Mouse (Mus musculus): ENCODE data around the gene Gtf3c5. TPM values are rescaled to one million over a fixed set of nuclear protein-coding genes. Genes with fewer than 3 reads are reported as not detected.

Gene Gtf3c5
- polyA plus RNA-seq, 1 experiment from 2014 or later: 62.6 TPM

GRCm38 (mm10) chr2:28617498-28618486 is 34.2 kb upstream of the Gtf3c5 start:
- Histone ChIP-seq H3K9me3 (no peaks in the 10 kb centered on the region), H3K4me1 (peaks cover 32% of the 10 kb centered on the region), H3K27ac (0 out of 2 replicates have a peak overlapping the region, but pooled peaks have one; percentile 41), H3K27me3 (ENCODE audit: poor library complexity, severe bottlenecking) (peaks cover 42% of the 10 kb centered on the region), H3K4me3 (0 out of 2 replicates have a peak overlapping the region, but pooled peaks have one; percentile 1), H3K36me3 (replicated peaks) (no peaks in the 10 kb centered on the region)
- DNase-seq (ENCODE audit: extremely low spot score, low spot score): no peak
- 76% methylated on average over 8 of the region's 8 CpGs for WGBS

DNA sequence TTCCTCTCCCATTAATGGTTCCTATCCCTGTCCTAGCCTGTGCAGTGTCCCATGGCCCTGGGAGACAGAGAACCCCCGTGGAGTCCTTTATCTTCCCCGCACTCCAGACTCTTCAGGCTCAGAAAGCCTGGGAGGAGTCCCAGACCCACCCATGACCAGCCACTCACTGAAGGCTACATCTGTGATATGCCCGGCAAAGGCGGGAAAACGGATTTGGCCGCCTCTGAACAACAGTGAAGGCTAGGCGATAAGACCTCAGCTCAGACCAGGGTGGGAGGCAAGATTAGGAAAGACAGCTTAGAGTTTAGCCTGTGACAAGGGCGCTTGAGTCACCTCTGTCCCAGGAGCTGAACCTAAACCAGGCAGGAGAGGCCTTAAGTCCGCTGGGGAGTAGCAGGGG is 33.3 kb upstream of the Gtf3c5 start:
- no peak for DNase-seq (ENCODE audit: extremely low spot score, low spot score)
- WGBS: 80% methylated on average over 9 of the region's 9 CpGs
- no peaks in the 10 kb centered on the region for H3K36me3 ChIP-seq (replicated peaks)
- H3K4me1 ChIP-seq: peaks cover 27% of the 10 kb centered on the region
- H3K9me3 ChIP-seq: no peaks in the 10 kb centered on the region
- no peak overlapping the region for H3K4me3 ChIP-seq
- no peak overlapping the region for H3K27ac ChIP-seq
- H3K27me3 ChIP-seq (ENCODE audit: poor library complexity, severe bottlenecking): peaks cover 33% of the 10 kb centered on the region

DNA sequence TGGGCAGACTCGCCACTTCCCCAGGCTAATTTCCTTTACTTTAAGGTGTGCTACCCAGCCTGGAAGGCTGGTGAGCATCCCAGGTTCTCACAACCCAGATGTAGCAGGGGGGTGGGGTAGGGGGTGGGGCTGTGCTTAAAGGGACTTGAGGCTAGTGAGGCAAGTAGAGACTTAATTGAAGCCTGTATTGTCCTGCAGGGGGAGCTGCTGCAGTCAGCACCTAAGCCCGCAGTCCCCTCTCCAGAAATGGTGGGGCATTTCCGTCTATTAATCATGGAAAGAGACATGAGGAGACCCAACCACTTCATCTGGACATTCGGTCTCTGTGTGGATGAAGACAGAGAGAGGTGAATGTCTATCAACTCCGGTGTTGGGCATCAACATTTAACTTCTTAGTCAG is 32.8 kb upstream of the Gtf3c5 start:
- Histone ChIP-seq H3K4me3 (no peak overlapping the region), H3K27ac (no peak overlapping the region), H3K9me3 (no peaks in the 10 kb centered on the region), H3K4me1 (peaks cover 25% of the 10 kb centered on the region), H3K36me3 (replicated peaks) (no peaks in the 10 kb centered on the region), H3K27me3 (ENCODE audit: poor library complexity, severe bottlenecking) (peaks cover 28% of the 10 kb centered on the region)
- no peak for DNase-seq (ENCODE audit: extremely low spot score, low spot score)
- WGBS: 36% methylated on average over 5 of the region's 5 CpGs

- 93% methylated on average over 10 of the region's 10 CpGs for WGBS
- no peak overlapping the region for H3K27ac ChIP-seq
- H3K36me3 ChIP-seq (replicated peaks): no peaks in the 10 kb centered on the region
- peaks cover 28% of the 10 kb centered on the region for H3K4me1 ChIP-seq
- no peak for DNase-seq (ENCODE audit: extremely low spot score, low spot score)
- 0 out of 2 replicates have a peak, but pooled peaks cover under 1% of the 10 kb centered on the region for H3K27me3 ChIP-seq (ENCODE audit: poor library complexity, severe bottlenecking)
- H3K9me3 ChIP-seq: no peaks in the 10 kb centered on the region
- no peak overlapping the region for H3K4me3 ChIP-seq
Observed at GRCm38 (mm10) chr2:28613599-28613998, 30.0 kb upstream of the Gtf3c5 start.

- Histone ChIP-seq H3K27ac (no peak overlapping the region), H3K4me1 (peaks cover 21% of the 10 kb centered on the region), H3K27me3 (ENCODE audit: poor library complexity, severe bottlenecking) (no peaks in the 10 kb centered on the region), H3K4me3 (no peak overlapping the region), H3K36me3 (replicated peaks) (no peaks in the 10 kb centered on the region), H3K9me3 (no peaks in the 10 kb centered on the region)
- DNase-seq (ENCODE audit: extremely low spot score, low spot score): no peak
- 63% methylated on average over 10 of the region's 10 CpGs for WGBS
Observed at GRCm38 (mm10) chr2:28612436-28613063, 29.0 kb upstream of the Gtf3c5 start.

DNA sequence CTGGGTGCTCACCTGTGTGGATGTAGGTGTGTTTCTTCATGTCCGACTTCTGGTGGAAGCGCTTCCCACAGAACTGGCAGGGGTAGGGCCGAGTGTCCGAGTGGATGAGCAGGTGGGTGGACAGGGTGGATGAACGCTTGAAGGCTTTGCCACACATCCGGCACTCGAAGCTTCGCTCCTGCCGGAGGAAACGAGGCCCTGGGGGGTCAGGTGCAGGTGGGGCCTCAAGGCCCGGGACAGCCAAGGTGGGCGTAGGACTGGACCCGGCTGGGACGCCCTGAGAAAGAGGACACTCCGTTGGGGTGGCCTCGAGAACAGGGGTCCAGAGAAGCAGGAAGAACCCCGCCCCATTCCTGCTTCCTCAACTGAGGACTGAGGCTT is 27.8 kb upstream of the Gtf3c5 start:
- no peak overlapping the region for H3K4me3 ChIP-seq
- peaks cover 22% of the 10 kb centered on the region for H3K4me1 ChIP-seq
- no peak for DNase-seq (ENCODE audit: extremely low spot score, low spot score)
- no peaks in the 10 kb centered on the region for H3K27me3 ChIP-seq (ENCODE audit: poor library complexity, severe bottlenecking)
- no peaks in the 10 kb centered on the region for H3K36me3 ChIP-seq (replicated peaks)
- H3K27ac ChIP-seq: 0 out of 2 replicates have a peak overlapping the region, but pooled peaks have one; percentile 15
- no peaks in the 10 kb centered on the region for H3K9me3 ChIP-seq
- 89% methylated on average over 17 of the region's 17 CpGs for WGBS

GRCm38 (mm10) chr2:28610716-28611406 is 27.3 kb upstream of the Gtf3c5 start:
- Histone ChIP-seq H3K27me3 (ENCODE audit: poor library complexity, severe bottlenecking) (no peaks in the 10 kb centered on the region), H3K4me3 (no peak overlapping the region), H3K4me1 (peaks cover 21% of the 10 kb centered on the region), H3K36me3 (replicated peaks) (no peaks in the 10 kb centered on the region), H3K9me3 (no peaks in the 10 kb centered on the region), H3K27ac (0 out of 2 replicates have a peak overlapping the region, but pooled peaks have one; percentile 15)
- no peak for DNase-seq (ENCODE audit: extremely low spot score, low spot score)
- 74% methylated on average over 12 of the region's 12 CpGs for WGBS

DNA sequence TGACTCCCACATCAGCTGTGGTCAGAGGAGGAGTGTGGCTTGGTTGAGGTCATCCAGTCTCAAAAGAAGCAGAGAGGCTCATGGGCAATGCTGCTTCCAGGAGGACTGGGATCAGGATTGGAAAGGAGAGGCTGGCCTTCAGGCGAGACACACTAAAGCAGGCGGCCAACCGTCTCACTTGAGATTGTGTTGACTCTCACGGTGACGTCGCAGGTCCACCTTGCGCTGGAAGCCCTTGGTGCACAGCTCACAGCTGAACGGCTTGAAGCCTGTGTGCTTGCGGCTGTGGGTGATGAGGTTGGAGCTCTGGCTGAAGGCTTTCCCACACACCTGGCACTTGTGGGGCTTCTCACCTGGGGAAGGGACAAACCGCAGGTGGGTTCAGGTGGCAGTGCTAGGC is 26.3 kb upstream of the Gtf3c5 start:
- Histone ChIP-seq H3K9me3 (no peaks in the 10 kb centered on the region), H3K27ac (no peak overlapping the region), H3K36me3 (replicated peaks) (no peaks in the 10 kb centered on the region), H3K4me3 (no peak overlapping the region), H3K4me1 (peaks cover 21% of the 10 kb centered on the region), H3K27me3 (ENCODE audit: poor library complexity, severe bottlenecking) (no peaks in the 10 kb centered on the region)
- DNase-seq (ENCODE audit: extremely low spot score, low spot score): no peak
- 91% methylated on average over 10 of the region's 10 CpGs for WGBS

DNA sequence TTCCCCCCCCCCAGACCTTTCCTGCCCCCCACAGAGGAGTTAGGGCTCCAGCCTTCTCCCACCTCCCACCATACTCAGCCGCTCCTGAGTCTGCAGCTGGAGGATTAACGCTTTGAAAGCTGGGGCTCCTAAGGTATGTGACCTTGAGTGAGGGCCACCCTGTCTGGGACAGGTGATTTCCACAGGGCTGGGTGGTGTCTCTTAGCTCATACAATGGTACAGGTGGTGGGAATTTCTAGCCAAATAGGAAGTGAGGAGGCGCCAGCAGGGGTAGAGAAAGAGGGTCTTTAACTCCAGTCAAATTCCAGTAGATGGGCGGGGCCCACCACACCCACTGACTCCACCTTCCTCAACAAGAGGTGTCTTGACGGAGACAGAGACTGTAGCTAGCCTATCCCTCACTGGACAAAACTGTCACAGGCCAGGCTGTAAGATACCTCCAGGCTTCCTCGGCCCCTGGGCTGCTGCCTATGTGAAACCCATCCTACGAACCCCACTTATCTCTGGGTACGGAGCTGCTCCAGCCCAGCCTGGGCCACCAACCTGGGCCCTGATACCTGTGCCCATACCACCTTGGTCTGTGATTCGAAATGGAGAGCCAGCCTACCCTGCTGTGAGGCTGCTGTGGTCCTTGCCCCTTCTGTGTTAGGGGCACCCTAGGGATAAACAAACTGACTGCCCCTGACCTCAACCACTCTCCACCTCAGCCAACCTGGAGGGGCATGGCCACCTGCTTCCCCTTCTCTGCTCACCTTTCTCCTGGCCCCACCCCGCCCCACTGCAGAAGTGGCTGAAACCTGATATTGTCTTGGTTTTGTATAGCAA is 24.0 kb upstream of the Gtf3c5 start:
- H3K4me1 ChIP-seq: peaks cover 21% of the 10 kb centered on the region
- no peak overlapping the region for H3K27ac ChIP-seq
- H3K27me3 ChIP-seq (ENCODE audit: poor library complexity, severe bottlenecking): no peaks in the 10 kb centered on the region
- H3K4me3 ChIP-seq: no peak overlapping the region
- no peak for DNase-seq (ENCODE audit: extremely low spot score, low spot score)
- H3K9me3 ChIP-seq: no peaks in the 10 kb centered on the region
- WGBS: 52% methylated on average over 10 of the region's 10 CpGs
- no peaks in the 10 kb centered on the region for H3K36me3 ChIP-seq (replicated peaks)

GRCm38 (mm10) chr2:28606601-28607340 is 23.2 kb upstream of the Gtf3c5 start:
- H3K9me3 ChIP-seq: no peaks in the 10 kb centered on the region
- H3K4me3 ChIP-seq: no peak overlapping the region
- WGBS: 69% methylated on average over 8 of the region's 8 CpGs
- no peaks in the 10 kb centered on the region for H3K27me3 ChIP-seq (ENCODE audit: poor library complexity, severe bottlenecking)
- H3K36me3 ChIP-seq (replicated peaks): no peaks in the 10 kb centered on the region
- no peak overlapping the region; the same call in 1 of the 2 replicates for H3K27ac ChIP-seq
- peaks cover 28% of the 10 kb centered on the region for H3K4me1 ChIP-seq
- DNase-seq (ENCODE audit: extremely low spot score, low spot score): no peak

DNA sequence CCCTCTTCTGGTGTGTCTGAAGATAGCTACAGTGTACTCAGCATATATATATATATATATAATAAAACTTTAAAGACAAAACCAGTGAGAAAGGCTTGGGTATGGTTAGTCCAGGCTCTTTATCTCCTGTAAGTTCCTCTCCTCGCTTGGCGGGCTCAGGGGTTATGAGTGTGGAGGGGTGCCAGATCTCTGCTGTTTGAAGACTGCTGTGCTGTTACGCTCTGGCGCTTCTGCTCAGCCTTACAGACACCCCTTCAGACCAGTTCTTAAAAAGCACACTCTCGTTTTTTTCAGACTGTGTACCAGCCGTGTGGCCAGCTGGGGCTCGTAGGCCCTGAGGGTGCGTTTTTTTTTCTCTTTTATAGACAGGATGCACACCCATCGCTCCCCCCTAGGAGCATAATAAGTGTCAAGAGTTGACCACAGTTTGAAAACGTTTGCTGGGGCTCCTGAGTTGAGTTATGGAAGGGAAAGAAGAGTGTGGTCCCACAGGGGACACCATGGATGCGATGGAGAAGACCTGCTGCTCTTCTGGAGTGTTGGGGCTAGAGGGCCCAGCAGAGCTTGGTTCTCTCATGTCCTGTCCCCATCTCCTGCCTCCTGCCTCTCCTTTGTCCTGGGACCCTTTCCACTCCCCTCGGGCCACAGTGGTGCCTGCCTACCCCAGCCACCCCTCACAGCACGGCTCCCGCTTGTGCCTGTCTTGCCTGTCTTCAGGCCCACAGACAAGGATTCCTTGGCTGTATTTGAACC is 22.4 kb upstream of the Gtf3c5 start:
- peaks cover 25% of the 10 kb centered on the region for H3K4me1 ChIP-seq
- WGBS: 81% methylated on average over 14 of the region's 14 CpGs
- no peaks in the 10 kb centered on the region for H3K36me3 ChIP-seq (replicated peaks)
- no peak overlapping the region for H3K4me3 ChIP-seq
- H3K9me3 ChIP-seq: no peaks in the 10 kb centered on the region
- no peaks in the 10 kb centered on the region for H3K27me3 ChIP-seq (ENCODE audit: poor library complexity, severe bottlenecking)
- DNase-seq (ENCODE audit: extremely low spot score, low spot score): no peak
- no peak overlapping the region; the same call in 1 of the 2 replicates for H3K27ac ChIP-seq

Data from forebrain, embryonic 10.5 days (tissue).